Mouse (Mus musculus): ENCODE measurements around the gene Trim29. TPM values are rescaled to one million over a fixed set of nuclear protein-coding genes. Genes with fewer than 3 reads are reported as not detected.

Trim29 gene
- polyA plus RNA-seq, 1 experiment = 2.9 TPM

- no peak for TF ChIP-seq POLR2A (IDR thresholded peaks at IDR 0.05; ENCODE audit: borderline replicate concordance, extremely low read depth, insufficient read depth, insufficient read length, poor library complexity, severe bottlenecking)
- no peak for TF ChIP-seq CTCF (IDR thresholded peaks at IDR 0.05; ENCODE audit: borderline replicate concordance, extremely low read depth, insufficient read depth, insufficient read length)
- DNase-seq (ENCODE audit: low read depth) = no peak
Measured at GRCm38 (mm10) chr9:43384400-43384799, 73.8 kb downstream of the Trim29 start.

Other genes starting within 250 kb of the Trim29 start
- 40.0 and 61.9 TPM in 2 replicates for gene Arhgef12, start 203.6 kb upstream of the Trim29 start, polyA plus RNA-seq (2012; rRNA removed)
- gene Tmem136, start 194.3 kb upstream of the Trim29 start, polyA plus RNA-seq (2012; rRNA removed) = 22.0 and 27.7 TPM in 2 replicates
- gene Pou2f3, start 100.5 kb upstream of the Trim29 start, polyA plus RNA-seq (2012; rRNA removed) = 0.25 and 0.50 TPM in 2 replicates
- gene Oaf, start 70.9 kb upstream of the Trim29 start, polyA plus RNA-seq (2012; rRNA removed) = 11.5 and 13.1 TPM in 2 replicates

All from brain, embryonic 14.5 days (tissue).